19 mouse cellular contexts compared by ENCODE assay signal in the genomic region with DNA sequence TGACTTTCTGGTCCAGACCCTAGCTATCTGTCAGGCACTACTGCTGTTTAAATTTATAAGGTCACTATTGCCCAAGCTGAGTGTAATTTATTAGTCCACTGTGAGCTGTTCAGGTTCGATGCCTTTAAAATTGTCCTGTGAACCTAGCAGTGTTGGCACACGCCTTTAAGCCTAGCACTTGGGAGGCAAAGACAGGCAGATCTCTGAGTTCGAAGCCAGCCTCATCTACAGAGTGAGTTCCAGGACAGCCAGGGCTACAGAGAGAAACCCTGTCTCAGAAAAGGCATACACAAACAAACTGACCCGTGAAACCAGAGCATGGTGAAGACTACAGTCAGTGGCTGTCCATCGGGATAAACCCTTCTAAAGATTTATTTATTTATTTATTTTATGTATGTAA. TPM values are rescaled to one million over a fixed set of nuclear protein-coding genes. Genes with fewer than 3 reads are reported as not detected.
A peak's percentile ranks its signal among the peaks of the same experiment; 100 is the strongest.
DNase-seq lines count a peak whose midpoint lies in the region; TF ChIP-seq lines count a peak whose summit lies in the region.
"Had no signal": no experiment of that assay in that cellular context is flagged by ENCODE, and none has a peak within 500 bp of the region (broad histone marks: within the 10 kb centered on the region; RNA-seq: fewer than 3 reads in every experiment).

No protein-coding gene starts in this region.

- no peak for TF ChIP-seq CTCF in testis, adult 2 months (IDR thresholded peaks at IDR 0.05; ENCODE audit: control insufficient read depth, insufficient read depth, insufficient replicate concordance, low read depth, low read length)
- TF ChIP-seq CTCF in cerebellum, adult 2 months (IDR thresholded peaks at IDR 0.05; ENCODE audit: borderline replicate concordance, insufficient read depth, low read depth, low read length) = no peak

- no peak overlapping the region for H3K27ac ChIP-seq in testis, adult 2 months (ENCODE audit: control insufficient read depth, insufficient read depth, low read depth, low read length)
- no peak overlapping the region for H3K27ac ChIP-seq in cerebellum, adult 2 months (ENCODE audit: insufficient read depth, low read length)
- H3K27ac ChIP-seq: embryonic facial prominence, embryonic 10.5 days; embryonic facial prominence, embryonic 12.5 days; forebrain, embryonic 13.5 days; forebrain, embryonic 15.5 days had no signal

- no peak for TF ChIP-seq POLR2A in testis, adult 2 months (IDR thresholded peaks at IDR 0.05; ENCODE audit: control insufficient read depth, low read depth, low read length)
- no peak for TF ChIP-seq POLR2A in cerebellum, adult 2 months (IDR thresholded peaks at IDR 0.05; ENCODE audit: borderline replicate concordance, insufficient read depth, low read length)

- no peaks in the 10 kb centered on the region for H3K36me3 ChIP-seq in testis, adult 2 months (ENCODE audit: control insufficient read depth, insufficient read depth, low read length)
- H3K36me3 ChIP-seq: embryonic facial prominence, embryonic 10.5 days; embryonic facial prominence, embryonic 12.5 days; forebrain, embryonic 15.5 days had no signal

- H3K27me3 ChIP-seq in testis, adult 2 months (ENCODE audit: control insufficient read depth, insufficient read depth, low read length) = no peaks in the 10 kb centered on the region
- no peaks in the 10 kb centered on the region for H3K27me3 ChIP-seq in cerebellum, adult 2 months (ENCODE audit: control insufficient read depth, insufficient read depth, low read length)
- H3K27me3 ChIP-seq: CH12.LX; embryonic facial prominence, embryonic 12.5 days; forebrain, embryonic 13.5 days; forebrain, embryonic 15.5 days had no signal

- peaks cover 2% of the 10 kb centered on the region; the same call in 1 of the 2 replicates for H3K4me1 ChIP-seq in testis, adult 2 months (ENCODE audit: control insufficient read depth, insufficient read depth, low read length)
- no peaks in the 10 kb centered on the region for H3K4me1 ChIP-seq in cerebellum, adult 2 months (ENCODE audit: control insufficient read depth, insufficient read depth, low read length)
- H3K4me1 ChIP-seq: embryonic facial prominence, embryonic 12.5 days; forebrain, embryonic 13.5 days; forebrain, embryonic 15.5 days had no signal

- 96% methylated on average over 5 of the region's 5 CpGs for WGBS in cerebellum, adult 2 months

- H3K4me3 ChIP-seq in testis, adult 2 months (ENCODE audit: control insufficient read depth, low read depth, low read length) = peak overlapping the region; percentile 25; the same call in 1 of the 2 replicates
- H3K4me3 ChIP-seq in cerebellum, adult 2 months (replicated peaks; ENCODE audit: insufficient read depth, low read depth, low read length) = no peak overlapping the region
- H3K4me3 ChIP-seq: embryonic facial prominence, embryonic 10.5 days; embryonic facial prominence, embryonic 12.5 days; forebrain, embryonic 13.5 days; forebrain, embryonic 15.5 days had no signal

- DNase-seq in adrenal gland, adult 2 months = peak; percentile 17
- no peak for DNase-seq in adrenal gland, postnatal 10 days
- no peak for DNase-seq in testis, postnatal 14 days (ENCODE audit: low spot score)
- no peak for DNase-seq in cerebellum, adult 2 months
- DNase-seq: adrenal gland, adult 8-10 months; adrenal gland, postnatal 25 days; B cell, adult 2 months; cerebellum, adult 11 months; cerebellum, adult 18-20 months; cerebellum, adult 9-10 months; cerebellum, postnatal 10 days; cerebellum, postnatal 25 days; forebrain, postnatal 0 days had no signal

RNA-seq across cellular contexts. Expression of gene Cmip, which starts 16.5 kb away (rescaled TPM):
- 100 to 1,000 TPM in 1 of 2 experiments, 10 to 100 TPM in 1; 99.3 to 171 TPM for total RNA-seq in adrenal gland, adult 2 months (2021)
- 104 and 133 TPM in 2 replicates for polyA plus RNA-seq in adrenal gland, adult 2 months (2012; rRNA removed)
- 10 to 100 TPM; 77.7 to 82.3 TPM for total RNA-seq in adrenal gland, postnatal 10 days (2021)
- 10.5 and 11.0 TPM in 2 replicates for polyA plus RNA-seq in testis, adult 2 months (2012; rRNA removed)
- 64.7 and 64.9 TPM in 2 replicates for polyA plus RNA-seq in cerebellum, adult 2 months (2012; rRNA removed)
